Mouse (Mus musculus) kidney, embryonic 16.5 days (tissue): ENCODE results near the gene Wnt10b. TPM values are rescaled to one million over a fixed set of nuclear protein-coding genes. Genes with fewer than 3 reads are reported as not detected.
A peak's percentile ranks its signal among the peaks of the same experiment; 100 is the strongest.

Experiments
- ATAC-seq: fragments of 200-750 bp; cut with Nextera tagmentation; 2 replicates; pipeline ENCODE4 v1.8.0; 2017; ENCODE audit warnings: moderate TSS enrichment; ENCODE audit not compliant: low FRiP score, low TSS enrichment
- H3K27ac ChIP-seq: fragments of 300-500 bp; sonication (generic); 2 replicates; pipeline ENCODE4 v1.5.1; 2014; ENCODE audit warnings: low read length
- H3K27me3 ChIP-seq: fragments of 300-500 bp; sonication (generic); 2 replicates; pipeline ENCODE4 v1.6.1; 2014; ENCODE audit warnings: low read length, control low read depth, mixed read lengths; ENCODE audit not compliant: insufficient read depth
- H3K36me3 ChIP-seq: fragments of 300-500 bp; sonication (generic); 2 replicates; pipeline ENCODE4 v1.6.1; 2014; ENCODE audit warnings: low read length, control low read depth, mixed read lengths; ENCODE audit not compliant: insufficient read depth
- H3K4me1 ChIP-seq: fragments of 300-500 bp; sonication (generic); 2 replicates; pipeline ENCODE4 v1.6.1; 2014; ENCODE audit warnings: low read length, control low read depth, mixed read lengths; ENCODE audit not compliant: insufficient read depth
- H3K4me2 ChIP-seq: fragments of 300-500 bp; sonication (generic); replicated peaks from 2 replicates; pipeline ENCODE4 v1.6.1; 2014; ENCODE audit warnings: low read depth, low read length
- H3K4me3 ChIP-seq: fragments of 300-500 bp; sonication (generic); 2 replicates; pipeline ENCODE4 v1.5.1; 2014; ENCODE audit warnings: mild to moderate bottlenecking, low read length
- H3K9ac ChIP-seq: fragments of 300-500 bp; sonication (generic); replicated peaks from 2 replicates; pipeline ENCODE4 v1.6.1; 2014; ENCODE audit warnings: low read length
- H3K9me3 ChIP-seq: fragments of 300-500 bp; sonication (generic); 2 replicates; pipeline ENCODE4 v1.6.1; 2016; ENCODE audit warnings: low read length, control low read depth
- WGBS: fragments of 180-500 bp; shearing (Covaris S2); extraction: QIAGEN DNeasy Blood & Tissue Kit; methylation state at CpG from one replicate; pipeline ENCODE4 v1.1.7; 2014; 5-methylcytosine and 5-hydroxymethylcytosine counted together
- polyA plus RNA-seq: library from polyadenylated mRNA; unstranded; fragments of >200 nt; fragmentation: Nextera tagmentation; extraction: Ambion mirVana; gene quantifications from 2 replicates; pipeline ENCODE4 v1.2.1, GENCODE M21; 2015

Wnt10b gene
- polyA plus RNA-seq, 1 experiment from 2014 or later: 0.17 TPM

DNA sequence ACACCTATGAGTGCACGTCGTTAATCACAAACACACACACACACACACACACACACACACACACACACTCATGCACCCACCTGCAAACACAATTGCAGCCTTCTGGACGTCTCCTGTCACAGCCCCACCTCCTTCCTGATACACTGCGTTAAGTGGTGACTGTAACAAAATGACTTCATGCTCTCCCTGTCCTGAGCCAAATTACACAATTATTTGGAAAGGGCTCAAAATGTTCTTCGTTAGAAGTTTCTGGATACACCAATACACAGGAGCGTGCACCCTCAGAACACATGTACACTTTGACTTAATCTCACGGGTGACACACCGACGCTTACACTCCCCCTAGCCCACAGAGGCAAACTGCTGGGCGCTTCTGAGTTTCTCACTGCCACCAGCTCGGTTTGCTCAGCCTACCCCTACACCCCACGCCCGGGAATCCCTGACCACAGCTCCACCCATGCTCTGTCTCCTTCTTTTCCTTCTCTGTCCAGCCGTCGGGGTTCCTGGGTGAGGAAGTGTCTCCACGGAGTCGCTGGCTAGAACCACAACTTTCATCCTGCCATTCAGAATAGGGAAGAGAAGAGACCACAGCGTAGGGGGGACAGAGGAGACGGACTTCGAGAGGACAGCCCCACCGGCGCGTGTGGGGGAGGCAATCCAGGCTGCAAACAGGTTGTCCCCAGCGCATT, 11.2 kb upstream of the Wnt10b start:
- Histone ChIP-seq H3K4me2 (0 out of 2 replicates have a peak overlapping the region, but pooled peaks have one; percentile 11), H3K9ac (no peak overlapping the region), H3K36me3 (no peaks in the 10 kb centered on the region), H3K4me3 (no peak overlapping the region), H3K27me3 (peaks cover 77% of the 10 kb centered on the region), H3K27ac (no peak overlapping the region), H3K9me3 (no peaks in the 10 kb centered on the region), H3K4me1 (peaks cover 29% of the 10 kb centered on the region)
- no peak for ATAC-seq
- WGBS: 6% methylated on average over 24 of the region's 24 CpGs

DNA sequence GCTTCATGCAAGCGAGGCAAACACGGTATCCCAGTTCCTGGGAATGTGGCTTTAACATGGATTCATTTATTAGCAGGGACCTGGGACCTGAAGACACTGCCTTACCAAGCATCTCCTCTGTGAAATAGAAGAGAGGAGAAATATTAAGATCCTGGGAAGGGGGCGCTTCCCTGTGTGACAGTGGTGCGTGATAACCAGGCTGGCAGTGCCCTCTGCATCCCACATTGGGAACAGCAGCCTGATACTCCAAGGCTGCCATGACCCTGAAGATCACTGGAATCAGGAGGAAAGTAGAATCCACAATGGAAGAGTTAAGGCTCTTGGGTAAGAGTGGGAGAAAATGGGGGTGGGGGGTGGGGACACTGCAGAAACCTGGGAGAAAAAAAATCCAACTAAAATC, 10.0 kb upstream of the Wnt10b start:
- ATAC-seq: no peak
- no peak overlapping the region for H3K27ac ChIP-seq
- H3K27me3 ChIP-seq: peaks cover 65% of the 10 kb centered on the region
- H3K4me3 ChIP-seq: no peak overlapping the region
- peaks cover 24% of the 10 kb centered on the region for H3K4me1 ChIP-seq
- H3K36me3 ChIP-seq: no peaks in the 10 kb centered on the region
- WGBS: 29% methylated on average over 4 of the region's 4 CpGs
- H3K4me2 ChIP-seq: no peak overlapping the region
- no peaks in the 10 kb centered on the region for H3K9me3 ChIP-seq
- H3K9ac ChIP-seq: no peak overlapping the region

DNA sequence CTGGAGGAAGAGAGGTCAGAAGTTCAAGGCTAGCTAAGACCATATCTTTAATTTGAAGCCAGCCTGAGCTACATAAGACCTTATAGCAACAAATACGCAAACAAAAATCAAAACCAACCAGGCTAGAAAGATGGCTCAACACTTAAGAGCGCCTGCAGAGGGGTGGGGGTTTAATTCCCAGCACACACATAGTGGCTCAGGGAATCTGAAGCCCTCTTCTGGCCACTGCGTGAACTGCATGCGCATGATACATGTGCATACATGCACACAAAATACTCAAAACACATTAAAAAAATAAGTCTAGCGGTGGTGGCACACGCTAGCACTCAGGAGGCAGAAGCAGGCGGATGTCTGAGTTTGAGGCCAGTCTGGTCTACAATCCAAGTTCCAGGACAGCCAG, 7.8 kb upstream of the Wnt10b start:
- Histone ChIP-seq H3K4me3 (no peak overlapping the region), H3K4me1 (peaks cover 8% of the 10 kb centered on the region; the same call in 1 of the 2 replicates), H3K9ac (no peak overlapping the region), H3K4me2 (no peak overlapping the region), H3K27ac (no peak overlapping the region), H3K9me3 (no peaks in the 10 kb centered on the region), H3K27me3 (peaks cover 62% of the 10 kb centered on the region), H3K36me3 (no peaks in the 10 kb centered on the region)
- ATAC-seq: no peak
- WGBS: 37% methylated on average over 7 of the region's 7 CpGs

DNA sequence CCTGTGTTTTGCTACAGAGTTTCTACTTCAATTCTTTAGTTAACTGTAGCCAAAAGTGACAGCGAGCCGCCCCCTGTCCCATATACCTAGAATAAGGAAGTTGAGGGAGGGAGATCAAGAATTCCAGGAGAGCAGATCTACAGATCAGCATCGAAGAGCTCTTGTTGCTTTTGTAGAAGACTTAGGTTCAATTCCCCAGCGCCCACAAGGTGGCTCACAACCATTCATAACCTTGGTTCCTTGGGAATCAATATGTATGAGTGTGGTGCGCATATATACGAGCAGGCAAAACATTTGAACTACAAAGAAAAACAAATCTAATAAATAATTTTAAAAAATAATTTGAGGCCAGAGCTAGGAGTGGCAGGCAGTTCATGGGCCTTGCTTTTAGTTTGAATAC, 3.2 kb upstream of the Wnt10b start:
- 26% methylated on average over 6 of the region's 6 CpGs for WGBS
- H3K27me3 ChIP-seq: peaks cover 71% of the 10 kb centered on the region
- H3K36me3 ChIP-seq: no peaks in the 10 kb centered on the region

DNA sequence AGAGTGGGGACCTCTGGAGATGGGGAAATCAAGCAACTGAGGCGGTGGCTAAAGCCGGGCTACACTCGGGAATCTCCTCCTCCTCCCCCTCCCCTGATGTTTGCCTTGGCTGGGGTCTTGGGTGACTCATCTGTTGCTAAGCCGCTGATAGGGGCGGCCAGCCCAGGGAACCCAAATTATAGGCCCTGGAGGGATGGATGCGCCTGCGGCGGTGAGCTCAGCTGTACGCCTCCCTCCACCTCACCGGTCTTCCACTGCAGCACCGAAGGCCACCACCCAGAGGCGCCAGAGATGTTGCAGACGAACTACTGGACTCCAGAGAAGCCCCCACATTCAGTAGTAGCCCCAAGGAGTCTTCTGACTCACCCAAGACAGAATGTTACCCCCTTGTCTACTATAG, 2.6 kb upstream of the Wnt10b start:
- WGBS: 8% methylated on average over 13 of the region's 13 CpGs
- Histone ChIP-seq H3K27ac (no peak overlapping the region), H3K9ac (no peak overlapping the region), H3K27me3 (peaks cover 75% of the 10 kb centered on the region), H3K36me3 (no peaks in the 10 kb centered on the region), H3K9me3 (no peaks in the 10 kb centered on the region), H3K4me2 (no peak overlapping the region), H3K4me3 (no peak overlapping the region), H3K4me1 (peaks cover 25% of the 10 kb centered on the region)
- no peak for ATAC-seq

More for the DNA sequence above, 3.2 kb upstream of the Wnt10b start:
- no peak for ATAC-seq
- no peak overlapping the region for H3K4me2 ChIP-seq
- H3K9me3 ChIP-seq: no peaks in the 10 kb centered on the region
- no peak overlapping the region for H3K9ac ChIP-seq
- H3K4me1 ChIP-seq: peaks cover 19% of the 10 kb centered on the region
- no peak overlapping the region for H3K4me3 ChIP-seq
- no peak overlapping the region for H3K27ac ChIP-seq

DNA sequence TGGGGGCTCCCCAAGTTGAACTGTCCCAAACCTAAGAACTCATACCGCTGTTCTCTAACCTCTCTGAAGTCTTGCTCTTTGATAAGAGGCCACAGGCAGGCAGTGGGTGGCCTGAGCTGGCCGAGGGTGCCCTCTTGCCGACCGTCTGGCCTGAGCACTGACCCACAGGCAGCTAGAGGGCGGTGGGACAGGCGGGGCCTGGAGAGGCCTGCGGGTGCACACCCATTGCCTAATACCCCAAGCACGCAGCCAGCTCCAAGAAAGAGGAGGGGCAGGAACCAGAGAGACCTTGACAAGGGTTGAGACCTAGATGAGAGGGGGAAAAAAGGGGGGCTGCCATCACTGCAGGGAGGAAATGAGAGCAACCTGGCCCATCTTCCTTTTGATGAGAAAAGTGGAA, 2.1 kb upstream of the Wnt10b start:
- H3K27me3 ChIP-seq: peaks cover 75% of the 10 kb centered on the region
- no peaks in the 10 kb centered on the region for H3K9me3 ChIP-seq
- peaks cover 27% of the 10 kb centered on the region for H3K4me1 ChIP-seq
- no peak overlapping the region for H3K9ac ChIP-seq
- H3K36me3 ChIP-seq: no peaks in the 10 kb centered on the region
- no peak overlapping the region for H3K4me2 ChIP-seq
- no peak overlapping the region for H3K27ac ChIP-seq
- ATAC-seq: no peak
- H3K4me3 ChIP-seq: no peak overlapping the region; the same call in 1 of the 2 replicates
- WGBS: 4% methylated on average over 8 of the region's 8 CpGs

DNA sequence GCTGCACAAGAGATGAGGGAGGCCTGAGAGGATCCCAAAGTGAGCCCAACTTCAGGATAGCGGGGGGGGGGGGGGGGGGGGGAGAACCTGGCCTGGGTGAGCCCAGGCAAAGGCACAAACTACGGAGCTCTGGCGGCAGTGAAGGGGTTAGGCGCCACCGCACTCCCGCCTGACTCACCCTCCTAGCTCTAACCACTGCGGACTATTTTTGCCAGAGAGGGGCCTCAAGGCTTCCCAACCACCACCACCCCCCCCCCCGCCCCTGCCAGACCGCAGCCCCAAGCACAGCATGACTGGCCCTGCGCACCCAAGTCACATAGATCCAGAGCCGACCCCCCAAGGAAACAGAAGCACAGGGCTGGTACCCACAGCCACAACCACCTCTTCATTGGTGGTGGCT, 856 bp upstream of the Wnt10b start:
- Histone ChIP-seq H3K27me3 (peaks cover 88% of the 10 kb centered on the region), H3K9me3 (no peaks in the 10 kb centered on the region), H3K4me3 (no peak overlapping the region), H3K4me2 (no peak overlapping the region), H3K36me3 (no peaks in the 10 kb centered on the region), H3K27ac (no peak overlapping the region), H3K9ac (no peak overlapping the region), H3K4me1 (peaks cover 27% of the 10 kb centered on the region)
- under 1% methylated on average over 10 of the region's 11 CpGs for WGBS
- no peak for ATAC-seq

DNA sequence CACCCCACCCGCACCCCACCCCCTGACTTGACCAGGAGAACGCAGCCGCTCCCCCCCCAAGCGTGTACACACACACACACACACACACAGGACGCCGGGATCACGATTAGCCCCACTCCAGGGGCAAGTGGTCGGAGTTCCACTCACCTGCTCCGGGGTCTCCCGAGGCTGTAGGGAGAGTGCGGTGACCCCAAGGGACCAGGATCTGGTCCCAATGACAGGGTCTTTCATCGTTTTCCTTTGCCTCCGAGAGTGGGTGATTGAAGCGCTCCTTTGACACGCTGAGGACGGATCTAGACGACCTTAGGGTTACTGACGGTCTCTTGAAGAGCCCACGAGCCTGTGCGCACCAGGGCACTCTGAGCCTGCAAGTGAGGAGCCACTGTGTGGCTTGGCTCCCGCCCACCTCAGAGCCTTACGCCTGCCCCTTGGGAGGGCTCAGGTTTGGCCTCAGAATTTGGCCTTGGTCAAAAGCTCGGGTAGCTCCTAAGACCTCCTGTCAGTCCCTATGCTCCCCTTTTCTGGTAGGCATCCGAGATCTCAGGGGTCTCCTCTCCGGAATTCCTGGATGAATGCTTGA, 331 bp upstream of the Wnt10b start:
- H3K4me2 ChIP-seq: peak overlapping the region; percentile 48
- H3K4me3 ChIP-seq: peak overlapping the region; percentile 27
- no peaks in the 10 kb centered on the region for H3K36me3 ChIP-seq
- ATAC-seq: no peak
- H3K27me3 ChIP-seq: peaks cover 93% of the 10 kb centered on the region
- H3K4me1 ChIP-seq: peaks cover 27% of the 10 kb centered on the region
- no peak overlapping the region for H3K9ac ChIP-seq
- no peak overlapping the region for H3K27ac ChIP-seq
- 1% methylated on average over 24 of the region's 25 CpGs for WGBS
- H3K9me3 ChIP-seq: no peaks in the 10 kb centered on the region

DNA sequence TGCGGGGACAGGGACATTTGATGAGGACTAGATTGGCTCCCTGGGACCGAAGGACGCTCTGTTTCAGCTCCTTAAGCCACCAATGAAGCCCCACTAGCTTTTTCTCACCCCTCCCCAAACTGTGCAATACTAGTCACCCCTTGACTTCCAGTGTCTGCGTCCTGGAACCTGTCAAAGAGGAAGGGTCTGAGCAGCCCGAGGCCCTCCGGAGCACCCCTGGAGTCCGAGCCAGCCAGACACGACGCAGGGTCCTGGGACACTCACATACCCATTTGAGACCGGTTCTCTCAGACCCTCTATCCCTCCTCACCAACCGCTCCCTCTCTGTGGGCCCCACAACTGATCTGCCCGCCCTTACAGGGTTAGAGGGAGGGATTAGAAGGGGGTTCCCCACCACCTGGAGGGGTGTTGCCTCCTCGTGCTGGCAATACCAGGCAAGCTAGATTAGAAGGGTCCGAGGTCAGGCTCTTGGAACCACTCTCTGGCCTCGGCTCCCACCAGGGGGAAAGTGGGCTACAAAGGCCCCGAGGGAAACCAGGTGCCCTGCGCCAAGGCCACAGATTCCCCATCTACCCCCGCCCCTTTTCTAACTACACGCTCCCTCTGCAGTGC, 839 bp downstream of the Wnt10b start:
- WGBS: 2% methylated on average over 19 of the region's 19 CpGs
- H3K4me1 ChIP-seq: peaks cover 36% of the 10 kb centered on the region
- peaks cover 100% of the 10 kb centered on the region for H3K27me3 ChIP-seq
- H3K9me3 ChIP-seq: no peaks in the 10 kb centered on the region
- H3K4me3 ChIP-seq: peak overlapping the region; percentile 27; the same call in 1 of the 2 replicates
- H3K9ac ChIP-seq: peak overlapping the region; percentile 38
- no peak for ATAC-seq
- H3K36me3 ChIP-seq: no peaks in the 10 kb centered on the region
- no peak overlapping the region for H3K27ac ChIP-seq
- no peak overlapping the region for H3K4me2 ChIP-seq
